In genomic region chr2:126429282-126429681, GRCm38 (mm10) we compare ENCODE assay signal across 9 mouse cellular contexts.
DNase-seq lines count a peak whose midpoint lies in the region; ATAC-seq lines count a peak whose summit lies in the region.
"Had no signal": no experiment of that assay in that cellular context is flagged by ENCODE, and none has a peak within 500 bp of the region (broad histone marks: within the 10 kb centered on the region; RNA-seq: fewer than 3 reads in every experiment).

No protein-coding gene starts in this region.

- no peak overlapping the region for H3K4me2 ChIP-seq in liver, embryonic 16.5 days (ENCODE audit: low read depth, low read length)
- no peak overlapping the region for H3K4me2 ChIP-seq in neural tube, embryonic 14.5 days (ENCODE audit: low read depth, low read length)

- H3K27ac ChIP-seq in liver, embryonic 16.5 days (ENCODE audit: low read length), result no peak overlapping the region
- H3K27ac ChIP-seq in neural tube, embryonic 14.5 days (ENCODE audit: low read depth, low read length), result no peak overlapping the region

- DNase-seq in urinary bladder, adult 18-20 months (ENCODE audit: low spot score in 2 of 2), result peak; percentile 20 to 41
- no peak for DNase-seq in urinary bladder, postnatal 10 days (ENCODE audit: low spot score)
- DNase-seq in cerebellum, adult 9-11 months, result peak; percentile 18
- peak; percentile 51 for DNase-seq in gastrocnemius, postnatal 10 days
- DNase-seq in kidney, adult 9 months, result peak; percentile 63
- peak; percentile 71 for DNase-seq in thymus, postnatal 0 days (ENCODE audit: low spot score)

- H3K9me3 ChIP-seq in liver, embryonic 16.5 days (replicated peaks; ENCODE audit: control insufficient read depth, low read length), result no peaks in the 10 kb centered on the region
- H3K9me3 ChIP-seq in neural tube, embryonic 14.5 days (ENCODE audit: control insufficient read depth, low read length), result no peaks in the 10 kb centered on the region

- H3K4me3 ChIP-seq in liver, embryonic 16.5 days (ENCODE audit: low read depth, low read length), result no peak overlapping the region
- H3K4me3 ChIP-seq in neural tube, embryonic 14.5 days (ENCODE audit: low read depth, low read length), result no peak overlapping the region
- H3K4me3 ChIP-seq: erythroblast, embryonic 14.5 days had no signal

- WGBS in liver, embryonic 16.5 days (ENCODE audit: insufficient replicate concordance), result 10% methylated on average over 3 of the region's 3 CpGs
- WGBS in neural tube, embryonic 14.5 days, result 19% methylated on average over 3 of the region's 3 CpGs

- no peaks in the 10 kb centered on the region for H3K36me3 ChIP-seq in liver, embryonic 16.5 days (ENCODE audit: control insufficient read depth, insufficient read depth)
- no peaks in the 10 kb centered on the region for H3K36me3 ChIP-seq in neural tube, embryonic 14.5 days (ENCODE audit: control insufficient read depth, insufficient read depth, low read length)

- H3K27me3 ChIP-seq in liver, embryonic 16.5 days (ENCODE audit: control insufficient read depth, insufficient read depth, low read depth, low read length), result no peaks in the 10 kb centered on the region
- H3K27me3 ChIP-seq in neural tube, embryonic 14.5 days (ENCODE audit: control insufficient read depth, insufficient read depth, low read length), result no peaks in the 10 kb centered on the region

- peak; percentile 30; the same call in 1 of the 2 replicates for ATAC-seq in liver, embryonic 16.5 days (ENCODE audit: low read depth)
- ATAC-seq in neural tube, embryonic 14.5 days (ENCODE audit: low read depth), result peak; percentile 93

- no peak overlapping the region for H3K9ac ChIP-seq in liver, embryonic 16.5 days (ENCODE audit: low read depth, low read length)
- no peak overlapping the region for H3K9ac ChIP-seq in neural tube, embryonic 14.5 days (replicated peaks; ENCODE audit: low read depth, low read length)

- no peaks in the 10 kb centered on the region for H3K4me1 ChIP-seq in liver, embryonic 16.5 days (ENCODE audit: control insufficient read depth, low read depth, low read length)
- no peaks in the 10 kb centered on the region for H3K4me1 ChIP-seq in neural tube, embryonic 14.5 days (ENCODE audit: control insufficient read depth, insufficient read depth, low read length)
